Mouse (Mus musculus) lung, postnatal 0 days (tissue): ENCODE data around the gene Calhm4. TPM values are rescaled to one million over a fixed set of nuclear protein-coding genes. Genes with fewer than 3 reads are reported as not detected.

ENCODE experiments used
- ATAC-seq: fragments of 200-750 bp; cut with Nextera tagmentation; 2 replicates; pipeline ENCODE4 v1.8.0; 2017; ENCODE audit warnings: moderate library complexity
- DNase-seq: peaks from one replicate; pipeline ENCODE4 v3.0.0-alpha.2; 2016; ENCODE audit warnings: low spot score
- H3K27ac ChIP-seq: fragments of 300-500 bp; sonication (generic); 2 replicates; pipeline ENCODE4 v1.5.1; 2014; ENCODE audit warnings: antibody characterized with exemption, mild to moderate bottlenecking, low read length, mixed read lengths
- H3K27me3 ChIP-seq: fragments of 300-500 bp; sonication (generic); replicated peaks from 2 replicates; pipeline ENCODE4 v1.6.1; 2014; ENCODE audit warnings: low read length, mixed read lengths; ENCODE audit not compliant: insufficient read depth
- H3K36me3 ChIP-seq: fragments of 300-500 bp; sonication (generic); 2 replicates; pipeline ENCODE4 v1.6.1; 2014; ENCODE audit warnings: low read length, mixed read lengths; ENCODE audit not compliant: insufficient read depth
- H3K4me1 ChIP-seq: fragments of 300-500 bp; sonication (generic); 2 replicates; pipeline ENCODE4 v1.6.1; 2014; ENCODE audit warnings: antibody characterized with exemption, low read depth, low read length, mixed read lengths; ENCODE audit not compliant: insufficient read depth
- H3K4me2 ChIP-seq: fragments of 300-500 bp; sonication (generic); replicated peaks from 2 replicates; pipeline ENCODE4 v1.6.1; 2014; ENCODE audit warnings: low read depth, mild to moderate bottlenecking, low read length, moderate library complexity, mixed read lengths
- H3K4me3 ChIP-seq: fragments of 300-500 bp; sonication (generic); 2 replicates; pipeline ENCODE4 v1.5.1; 2014; ENCODE audit warnings: low read depth, low read length
- H3K9ac ChIP-seq: fragments of 300-500 bp; sonication (generic); replicated peaks from 2 replicates; pipeline ENCODE4 v1.6.1; 2014; ENCODE audit warnings: low read depth, mild to moderate bottlenecking
- H3K9me3 ChIP-seq: fragments of 300-500 bp; sonication (generic); 2 replicates; pipeline ENCODE4 v1.6.1; 2016; ENCODE audit warnings: low read length, mixed read lengths
- CTCF ChIP-seq: IDR thresholded peaks from 2 replicates; pipeline ENCODE4 v1.5.1; 2016; ENCODE audit warnings: antibody characterized with exemption, mild to moderate bottlenecking
- EP300 ChIP-seq: IDR thresholded peaks from 2 replicates; pipeline ENCODE4 v1.6.1; 2016; ENCODE audit warnings: antibody characterized with exemption, mild to moderate bottlenecking, control low read depth
- WGBS: fragments of 180-500 bp; shearing (Covaris S2); extraction: QIAGEN DNeasy Blood & Tissue Kit; methylation state at CpG from one replicate; pipeline ENCODE4 v1.1.7; 2014; 5-methylcytosine and 5-hydroxymethylcytosine counted together
- polyA plus RNA-seq: library from polyadenylated mRNA; unstranded; fragments of >200 nt; fragmentation: Nextera tagmentation; extraction: Ambion mirVana; gene quantifications from 2 replicates; pipeline ENCODE4 v1.2.1, GENCODE M21; 2015

Calhm4 gene
- not detected in 2 replicates for polyA plus RNA-seq

- DNase-seq (no peak), ATAC-seq (no peak)
- Histone ChIP-seq H3K4me2 (no peak within 1 kb of the TSS), H3K9ac (no peak within 1 kb of the TSS), H3K27me3 (no peaks in the 10 kb centered on the region), H3K4me3 (no peak within 1 kb of the TSS), H3K27ac (no peak within 1 kb of the TSS), H3K9me3 (no peaks in the 10 kb centered on the region), H3K4me1 (no peaks in the 10 kb centered on the region), H3K36me3 (no peaks in the 10 kb centered on the region)
- 81% methylated on average over 5 of the region's 5 CpGs for WGBS
- TF ChIP-seq CTCF (no peak), EP300 (no peak)
These were observed at the start of gene Calhm4 for GRCm38 (mm10) chr10:34044210-34044609. TSS of gene Calhm4 (minus strand) at chr10:34044310.

- no peak for TF ChIP-seq EP300
- no peak for TF ChIP-seq CTCF
- Histone ChIP-seq H3K36me3 (no peaks in the 10 kb centered on the region), H3K9ac (no peak overlapping the region), H3K27ac (no peak overlapping the region), H3K4me3 (no peak overlapping the region), H3K4me2 (no peak overlapping the region), H3K4me1 (no peaks in the 10 kb centered on the region; the same call in 1 of the 2 replicates), H3K27me3 (no peaks in the 10 kb centered on the region), H3K9me3 (no peaks in the 10 kb centered on the region)
- DNase-seq (no peak), ATAC-seq (no peak)
- WGBS, result 58% methylated on average over 5 of the region's 5 CpGs
These were observed 47.8 kb upstream of the Calhm4 start for GRCm38 (mm10) chr10:34091888-34092287.

GRCm38 (mm10) chr10:34090481-34090880, 46.4 kb upstream of the Calhm4 start:
- no peaks in the 10 kb centered on the region for H3K9me3 ChIP-seq
- TF ChIP-seq EP300 (no peak), CTCF (no peak)
- no peaks in the 10 kb centered on the region for H3K27me3 ChIP-seq
- no peak overlapping the region for H3K9ac ChIP-seq
- H3K4me3 ChIP-seq, result no peak overlapping the region
- no peak for ATAC-seq
- H3K36me3 ChIP-seq, result no peaks in the 10 kb centered on the region
- H3K4me2 ChIP-seq, result no peak overlapping the region
- 69% methylated on average over 1 of the region's 1 CpGs for WGBS
- DNase-seq, result no peak
- H3K27ac ChIP-seq, result no peak overlapping the region
- no peaks in the 10 kb centered on the region for H3K4me1 ChIP-seq

- no peak overlapping the region for H3K4me3 ChIP-seq
- H3K4me2 ChIP-seq, result no peak overlapping the region
- no peaks in the 10 kb centered on the region for H3K9me3 ChIP-seq
- no peaks in the 10 kb centered on the region for H3K4me1 ChIP-seq
- H3K9ac ChIP-seq, result no peak overlapping the region
- no peak overlapping the region for H3K27ac ChIP-seq
- WGBS, result 67% methylated on average over 3 of the region's 3 CpGs
- H3K36me3 ChIP-seq, result no peaks in the 10 kb centered on the region
- DNase-seq (no peak), ATAC-seq (no peak)
- TF ChIP-seq EP300 (no peak), CTCF (no peak)
- H3K27me3 ChIP-seq, result no peaks in the 10 kb centered on the region
These were observed 45.4 kb upstream of the Calhm4 start for GRCm38 (mm10) chr10:34089517-34089916.

- Histone ChIP-seq H3K9ac (no peak overlapping the region), H3K9me3 (no peaks in the 10 kb centered on the region), H3K27ac (no peak overlapping the region), H3K4me2 (no peak overlapping the region), H3K27me3 (no peaks in the 10 kb centered on the region), H3K4me3 (no peak overlapping the region), H3K4me1 (no peaks in the 10 kb centered on the region), H3K36me3 (no peaks in the 10 kb centered on the region)
- WGBS, result 61% methylated on average over 2 of the region's 2 CpGs
- ATAC-seq (no peak; the same call in 1 of the 2 replicates), DNase-seq (peak; percentile 25)
- no peak for TF ChIP-seq EP300
- TF ChIP-seq CTCF, result no peak
These were observed 44.4 kb upstream of the Calhm4 start for GRCm38 (mm10) chr10:34088515-34088914.

GRCm38 (mm10) chr10:34086514-34086913, 42.4 kb upstream of the Calhm4 start:
- no peak overlapping the region for H3K4me2 ChIP-seq
- no peak overlapping the region for H3K27ac ChIP-seq
- H3K9ac ChIP-seq, result no peak overlapping the region
- H3K4me3 ChIP-seq, result no peak overlapping the region
- H3K9me3 ChIP-seq, result no peaks in the 10 kb centered on the region
- no peaks in the 10 kb centered on the region for H3K27me3 ChIP-seq
- no peaks in the 10 kb centered on the region for H3K36me3 ChIP-seq
- TF ChIP-seq EP300 (no peak), CTCF (no peak)
- DNase-seq (no peak), ATAC-seq (no peak)
- WGBS, result 54% methylated on average over 1 of the region's 1 CpGs
- no peaks in the 10 kb centered on the region for H3K4me1 ChIP-seq
